Mouse (Mus musculus) heart, embryonic 11.5 days (tissue): Measurements from ENCODE around the gene Cdk2ap2. TPM values are rescaled to one million over a fixed set of nuclear protein-coding genes. Genes with fewer than 3 reads are reported as not detected.
"Not testable (repeated sequence)": the region's sequence is repeated elsewhere in the genome, so short reads cannot be mapped to it uniquely, and the experiment has no call there.

Experiments used
- ATAC-seq: fragments of 200-750 bp; cut with Nextera tagmentation; replicated peaks from 2 replicates; pipeline ENCODE4 v1.8.0; 2017; ENCODE audit warnings: moderate library complexity; ENCODE audit not compliant: insufficient number of reproducible peaks, low FRiP score, low TSS enrichment
- H3K27ac ChIP-seq: fragments of 300-500 bp; sonication (generic); 2 replicates; pipeline ENCODE4 v1.5.1; 2014; ENCODE audit warnings: mild to moderate bottlenecking, low read depth, low read length
- H3K27me3 ChIP-seq: fragments of 300-500 bp; sonication (generic); 2 replicates; pipeline ENCODE4 v1.6.1; 2014; ENCODE audit warnings: mild to moderate bottlenecking, low read length, mixed read lengths; ENCODE audit not compliant: control insufficient read depth, insufficient read depth
- H3K36me3 ChIP-seq: fragments of 300-500 bp; sonication (generic); 2 replicates; pipeline ENCODE4 v1.6.1; 2014; ENCODE audit warnings: mild to moderate bottlenecking, low read length, moderate library complexity, mixed read lengths; ENCODE audit not compliant: control insufficient read depth, insufficient read depth
- H3K4me1 ChIP-seq: fragments of 300-500 bp; sonication (generic); 2 replicates; pipeline ENCODE4 v1.6.1; 2014; ENCODE audit warnings: low read length; ENCODE audit not compliant: control insufficient read depth, insufficient read depth
- H3K4me2 ChIP-seq: fragments of 300-500 bp; sonication (generic); 2 replicates; pipeline ENCODE4 v1.6.1; 2014; ENCODE audit warnings: mild to moderate bottlenecking, moderate library complexity
- H3K4me3 ChIP-seq: fragments of 300-500 bp; sonication (generic); 2 replicates; pipeline ENCODE4 v1.5.1; 2014; ENCODE audit warnings: low read depth, low read length
- H3K9ac ChIP-seq: fragments of 300-500 bp; sonication (generic); 2 replicates; pipeline ENCODE4 v1.6.1; 2014; ENCODE audit warnings: mild to moderate bottlenecking, low read depth, low read length, moderate library complexity
- H3K9me3 ChIP-seq: fragments of 300-500 bp; sonication (generic); replicated peaks from 2 replicates; pipeline ENCODE4 v1.6.1; 2016; ENCODE audit warnings: low read length; ENCODE audit not compliant: control insufficient read depth
- WGBS: fragments of 180-500 bp; shearing (Covaris S2); extraction: QIAGEN DNeasy Blood & Tissue Kit; methylation state at CpG from one replicate; pipeline ENCODE4 v1.1.7; 2014; ENCODE audit not compliant: insufficient replicate concordance; 5-methylcytosine and 5-hydroxymethylcytosine counted together
- polyA plus RNA-seq: library from polyadenylated mRNA; unstranded; fragments of >200 nt; fragmentation: Nextera tagmentation; extraction: Ambion mirVana; gene quantifications from 2 replicates; pipeline ENCODE4 v1.2.1, GENCODE M21; 2014

Gene Cdk2ap2
- polyA plus RNA-seq, 1 experiment from 2014 or later, result 63.4 TPM

DNA sequence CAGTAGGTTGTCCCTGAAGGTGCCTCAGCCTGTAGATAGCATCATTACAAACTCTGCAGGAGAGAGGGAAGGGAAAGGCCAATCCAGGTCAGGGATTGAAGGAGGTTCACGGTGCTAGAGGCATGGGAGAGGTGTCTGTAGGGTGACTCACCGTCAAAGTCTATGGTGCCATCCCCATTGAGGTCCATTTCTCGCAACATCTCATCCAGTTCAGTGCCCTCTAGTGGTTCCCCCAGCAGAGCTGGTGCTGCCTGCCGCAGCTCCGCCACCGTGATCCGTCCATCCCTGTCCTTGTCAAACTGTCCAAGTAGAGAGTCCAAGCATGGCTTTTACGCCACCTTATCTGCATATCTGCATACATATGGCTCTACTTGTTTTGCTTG, 39.0 kb downstream of the Cdk2ap2 start:
- WGBS, result 18% methylated on average over 8 of the region's 8 CpGs
- not testable (repeated sequence) for H3K4me3 ChIP-seq, H3K9me3 ChIP-seq, H3K4me2 ChIP-seq, H3K4me1 ChIP-seq, H3K9ac ChIP-seq, H3K27me3 ChIP-seq, H3K36me3 ChIP-seq, H3K27ac ChIP-seq
- ATAC-seq, result peak; percentile 46; the same call in 1 of the 2 replicates

DNA sequence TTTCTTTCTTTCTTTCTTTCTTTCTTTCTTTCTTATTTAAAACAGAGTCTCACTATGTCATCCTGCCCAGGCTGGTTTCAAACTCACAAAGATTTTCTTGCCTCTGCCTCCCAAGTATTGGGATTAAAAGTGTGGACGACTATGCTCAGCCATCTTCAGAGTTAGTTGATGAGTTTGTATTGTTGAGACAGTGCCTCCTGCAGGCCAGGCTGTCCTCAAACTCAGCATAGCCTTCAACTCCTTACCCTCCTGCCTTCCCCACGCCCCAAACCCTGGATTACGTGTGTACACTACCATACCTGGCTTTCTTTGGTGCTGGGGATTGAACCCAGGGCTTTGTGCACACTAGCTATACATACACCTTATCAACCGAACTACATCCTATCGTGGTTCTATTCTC, 39.5 kb downstream of the Cdk2ap2 start:
- Histone ChIP-seq H3K27ac (no peak overlapping the region), H3K4me1 (no peaks in the 10 kb centered on the region), H3K4me2 (no peak overlapping the region), H3K4me3 (no peak overlapping the region), H3K36me3 (peaks cover 10% of the 10 kb centered on the region), H3K9ac (no peak overlapping the region), H3K9me3 (no peaks in the 10 kb centered on the region), H3K27me3 (no peaks in the 10 kb centered on the region)
- no peak for ATAC-seq
- WGBS, result 76% methylated on average over 5 of the region's 5 CpGs

DNA sequence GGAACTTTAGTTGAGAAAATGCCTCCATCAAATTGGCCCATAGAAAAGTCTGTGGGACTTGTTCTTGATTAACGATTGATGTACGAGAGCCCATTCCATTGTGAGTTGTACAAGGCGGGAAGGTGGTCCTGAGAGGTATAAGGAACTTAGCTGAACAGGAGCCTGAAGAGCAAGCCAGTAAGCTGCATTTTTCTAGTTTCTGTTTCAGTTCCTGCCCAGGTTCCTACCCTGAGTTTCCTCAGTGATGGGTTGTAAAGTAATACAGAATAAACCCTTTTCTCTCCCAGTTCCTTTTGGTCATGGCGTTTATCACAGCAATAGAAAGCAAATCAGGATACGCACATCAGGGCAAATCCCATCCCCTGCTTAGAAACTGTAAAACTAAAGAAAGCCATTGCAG, 40.9 kb downstream of the Cdk2ap2 start:
- ATAC-seq, result no peak
- no peak overlapping the region for H3K9ac ChIP-seq
- H3K27me3 ChIP-seq, result no peaks in the 10 kb centered on the region
- no peak overlapping the region for H3K27ac ChIP-seq
- H3K36me3 ChIP-seq, result no peaks in the 10 kb centered on the region; the same call in 1 of the 2 replicates
- 80% methylated on average over 5 of the region's 5 CpGs for WGBS
- H3K4me2 ChIP-seq, result no peak overlapping the region
- no peaks in the 10 kb centered on the region for H3K4me1 ChIP-seq
- H3K4me3 ChIP-seq, result no peak overlapping the region
- no peaks in the 10 kb centered on the region for H3K9me3 ChIP-seq

DNA sequence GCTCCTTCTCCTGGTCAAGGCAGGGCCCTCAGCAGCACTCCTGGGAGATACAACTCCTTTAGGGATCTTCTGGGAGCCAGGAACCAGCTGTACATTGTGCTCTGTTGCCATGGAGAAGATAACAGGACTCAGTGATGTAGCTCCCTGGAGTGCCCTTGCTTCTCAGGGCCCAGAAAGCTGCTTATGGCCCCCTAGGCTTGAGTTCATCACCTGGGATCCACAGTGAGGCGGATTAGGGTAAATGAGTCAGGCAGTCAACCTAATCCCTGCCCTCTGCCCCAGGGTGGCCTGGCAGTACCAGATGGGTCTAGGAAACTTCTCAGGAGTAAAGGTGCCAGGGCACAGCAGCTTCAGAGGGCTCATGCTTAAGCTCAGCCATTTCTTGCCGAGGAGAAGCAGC, 42.5 kb downstream of the Cdk2ap2 start, which contains the start of gene Gpr152:
TSS of gene Gpr152 (plus strand) at position 342 of the 400 bp plus-strand sequence.
- WGBS, result 74% methylated on average over 2 of the region's 2 CpGs
- no peak within 1 kb of the TSS; the same call in 1 of the 2 replicates for H3K9ac ChIP-seq

DNA sequence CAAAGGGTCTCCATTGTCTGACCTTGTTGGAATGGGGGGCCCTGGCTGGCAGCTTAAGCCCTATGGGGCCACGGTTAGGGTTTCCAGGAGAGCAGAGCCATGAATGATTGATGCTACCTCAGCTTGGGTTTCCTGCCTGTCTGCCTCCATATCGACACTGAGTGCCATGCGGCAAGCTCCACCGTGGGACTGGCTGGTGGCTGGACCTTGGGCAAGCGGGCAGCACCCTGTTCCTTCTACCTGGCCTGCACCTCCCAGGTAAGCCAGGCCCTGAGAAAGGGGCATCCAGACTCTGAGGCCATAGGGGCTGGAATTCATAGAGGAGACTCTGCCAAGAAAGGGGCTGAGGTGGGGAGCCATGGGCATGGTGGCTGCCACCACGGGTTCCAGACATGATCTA, 43.2 kb downstream of the Cdk2ap2 start:
- ATAC-seq, result no peak
- no peaks in the 10 kb centered on the region for H3K27me3 ChIP-seq
- H3K9ac ChIP-seq, result no peak overlapping the region; the same call in 1 of the 2 replicates
- H3K27ac ChIP-seq, result no peak overlapping the region
- no peak overlapping the region for H3K4me2 ChIP-seq
- no peaks in the 10 kb centered on the region for H3K4me1 ChIP-seq
- H3K4me3 ChIP-seq, result no peak overlapping the region
- no peaks in the 10 kb centered on the region for H3K36me3 ChIP-seq
- 72% methylated on average over 6 of the region's 6 CpGs for WGBS
- no peaks in the 10 kb centered on the region for H3K9me3 ChIP-seq

More for the DNA sequence above, 42.5 kb downstream of the Cdk2ap2 start, which contains the start of gene Gpr152:
- H3K27ac ChIP-seq, result no peak within 1 kb of the TSS
- H3K27me3 ChIP-seq, result no peaks in the 10 kb centered on the region
- no peaks in the 10 kb centered on the region for H3K4me1 ChIP-seq
- no peaks in the 10 kb centered on the region for H3K9me3 ChIP-seq
- no peak within 1 kb of the TSS for H3K4me3 ChIP-seq
- ATAC-seq, result no peak
- no peak within 1 kb of the TSS for H3K4me2 ChIP-seq
- no peaks in the 10 kb centered on the region for H3K36me3 ChIP-seq

DNA sequence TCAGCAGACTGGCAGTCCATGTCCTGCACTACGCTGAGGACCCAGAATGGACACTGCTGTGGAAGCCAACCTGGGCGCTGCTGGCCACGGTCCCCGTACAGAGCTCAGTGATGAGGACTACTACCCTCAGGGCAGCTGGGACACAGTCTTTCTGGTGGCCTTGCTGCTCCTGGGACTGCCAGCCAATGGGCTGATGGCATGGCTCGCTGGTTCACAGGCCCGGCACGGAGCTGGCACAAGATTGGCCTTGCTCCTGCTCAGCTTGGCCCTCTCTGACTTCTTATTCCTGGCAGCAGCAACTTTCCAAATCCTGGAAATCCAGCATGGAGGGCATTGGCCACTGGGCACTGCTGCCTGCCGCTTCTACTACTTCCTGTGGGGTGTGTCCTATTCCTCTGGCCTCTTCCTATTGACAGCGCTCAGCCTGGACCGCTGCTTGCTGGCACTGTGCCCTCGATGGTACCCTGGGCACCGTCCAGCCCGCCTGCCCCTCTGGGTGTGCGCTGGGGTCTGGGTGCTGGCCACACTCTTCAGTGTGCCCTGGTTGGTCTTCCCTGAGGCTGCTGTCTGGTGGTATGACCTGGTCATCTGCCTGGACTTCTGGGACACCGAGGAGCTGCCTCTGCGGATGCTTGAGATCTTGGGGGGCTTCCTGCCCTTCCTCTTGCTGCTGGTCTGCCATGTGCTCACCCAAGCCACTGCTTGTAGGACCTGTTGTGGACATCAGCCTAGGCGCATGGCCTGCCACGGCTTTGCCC, 45.6 kb downstream of the Cdk2ap2 start:
- H3K4me3 ChIP-seq, result no peak overlapping the region
- no peak overlapping the region for H3K9ac ChIP-seq
- 83% methylated on average over 18 of the region's 18 CpGs for WGBS
- no peaks in the 10 kb centered on the region for H3K4me1 ChIP-seq
- no peak overlapping the region for H3K4me2 ChIP-seq
- no peaks in the 10 kb centered on the region for H3K36me3 ChIP-seq
- H3K27me3 ChIP-seq, result no peaks in the 10 kb centered on the region
- no peak overlapping the region for H3K27ac ChIP-seq
- no peaks in the 10 kb centered on the region; the same call in 1 of the 2 replicates for H3K9me3 ChIP-seq
- ATAC-seq, result no peak

DNA sequence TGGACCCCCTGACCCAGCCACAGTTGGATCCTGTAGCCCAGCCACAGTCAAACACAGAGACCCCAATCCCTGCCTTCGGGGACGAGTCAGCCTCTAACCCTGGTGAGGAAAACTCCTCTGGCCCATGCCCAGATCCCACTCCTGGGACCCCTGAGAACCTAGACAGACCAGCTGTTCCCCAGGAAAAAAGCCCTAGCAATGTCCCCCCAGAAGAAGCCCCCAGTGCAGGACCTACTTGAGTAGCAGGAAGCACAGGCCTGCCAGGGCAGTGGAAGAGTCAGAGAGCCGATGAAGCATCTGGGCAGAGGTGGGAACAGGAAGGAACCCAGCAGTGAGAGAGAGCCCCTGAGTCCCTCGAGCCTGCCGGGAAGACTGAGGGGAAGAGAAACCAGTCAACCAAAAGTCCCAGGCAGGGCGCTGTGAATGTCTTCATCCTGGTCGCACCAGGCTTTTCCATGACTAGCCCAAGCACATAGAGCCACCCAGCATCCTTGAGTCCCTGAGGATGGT, 46.8 kb downstream of the Cdk2ap2 start, which contains the start of gene Cabp4:
TSS of gene Cabp4 (minus strand) at position 275 of the 510 bp plus-strand sequence.
- ATAC-seq, result no peak
- no peaks in the 10 kb centered on the region; the same call in 1 of the 2 replicates for H3K9me3 ChIP-seq
- peaks cover under 1% of the 10 kb centered on the region; the same call in 1 of the 2 replicates for H3K4me1 ChIP-seq
- no peak within 1 kb of the TSS for H3K9ac ChIP-seq
- H3K4me2 ChIP-seq, result no peak within 1 kb of the TSS
- H3K27me3 ChIP-seq, result no peaks in the 10 kb centered on the region
- no peak within 1 kb of the TSS for H3K4me3 ChIP-seq
- no peaks in the 10 kb centered on the region for H3K36me3 ChIP-seq
- H3K27ac ChIP-seq, result no peak within 1 kb of the TSS
- WGBS, result 64% methylated on average over 7 of the region's 7 CpGs

DNA sequence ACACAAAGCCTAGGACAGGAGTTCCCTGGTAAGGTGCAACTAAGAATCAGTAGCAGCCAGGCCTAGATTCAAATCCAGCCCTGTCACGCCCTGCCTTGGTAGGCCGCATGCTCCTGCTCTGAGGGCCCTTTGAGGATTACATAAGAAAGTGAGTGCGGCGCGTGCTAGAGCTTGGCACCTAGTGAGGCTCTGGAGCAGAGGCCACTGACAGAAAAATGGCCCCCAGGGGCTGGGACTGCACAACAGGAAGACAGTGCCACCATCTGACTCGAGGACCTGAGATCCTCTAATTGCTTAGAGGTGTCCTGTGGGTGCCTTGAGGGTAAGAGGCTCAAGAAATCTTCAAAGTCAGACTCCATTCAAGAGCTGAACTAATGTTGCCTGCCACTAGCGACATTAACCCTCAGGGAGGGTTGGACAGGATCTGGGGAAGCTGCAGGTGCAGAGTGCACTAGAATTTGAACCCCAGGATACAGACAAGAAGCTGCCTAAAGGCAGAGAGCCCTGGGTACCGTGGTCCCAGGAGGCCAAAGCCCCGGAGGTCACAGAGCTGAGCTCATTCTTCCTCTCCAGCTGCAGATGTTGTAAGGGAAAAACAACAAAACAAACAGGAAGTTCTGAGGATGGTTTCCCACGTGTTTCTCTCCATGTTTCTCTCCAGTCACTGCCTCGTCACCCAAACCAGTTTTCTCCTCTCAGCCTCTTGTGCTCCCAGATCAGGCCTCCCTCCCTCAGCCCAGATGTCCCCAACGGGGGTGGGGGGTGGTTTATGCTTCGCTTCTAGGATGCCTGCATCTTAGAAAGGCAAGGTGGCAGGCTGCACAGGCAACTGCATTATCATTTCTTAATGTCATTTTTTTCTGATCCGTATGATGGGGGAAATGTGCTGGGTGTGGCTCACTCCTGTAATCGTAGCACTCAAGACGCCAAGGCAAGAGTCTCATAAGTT, 47.8 kb downstream of the Cdk2ap2 start:
- Histone ChIP-seq H3K9ac (no peak overlapping the region), H3K27ac (no peak overlapping the region), H3K27me3 (no peaks in the 10 kb centered on the region), H3K9me3 (no peaks in the 10 kb centered on the region; the same call in 1 of the 2 replicates), H3K4me3 (no peak overlapping the region), H3K36me3 (no peaks in the 10 kb centered on the region), H3K4me1 (peaks cover 7% of the 10 kb centered on the region), H3K4me2 (no peak overlapping the region)
- ATAC-seq, result no peak
- 72% methylated on average over 16 of the region's 16 CpGs for WGBS
